Mouse (Mus musculus): ENCODE results near the gene Smim24.

Smim24 gene

DNA sequence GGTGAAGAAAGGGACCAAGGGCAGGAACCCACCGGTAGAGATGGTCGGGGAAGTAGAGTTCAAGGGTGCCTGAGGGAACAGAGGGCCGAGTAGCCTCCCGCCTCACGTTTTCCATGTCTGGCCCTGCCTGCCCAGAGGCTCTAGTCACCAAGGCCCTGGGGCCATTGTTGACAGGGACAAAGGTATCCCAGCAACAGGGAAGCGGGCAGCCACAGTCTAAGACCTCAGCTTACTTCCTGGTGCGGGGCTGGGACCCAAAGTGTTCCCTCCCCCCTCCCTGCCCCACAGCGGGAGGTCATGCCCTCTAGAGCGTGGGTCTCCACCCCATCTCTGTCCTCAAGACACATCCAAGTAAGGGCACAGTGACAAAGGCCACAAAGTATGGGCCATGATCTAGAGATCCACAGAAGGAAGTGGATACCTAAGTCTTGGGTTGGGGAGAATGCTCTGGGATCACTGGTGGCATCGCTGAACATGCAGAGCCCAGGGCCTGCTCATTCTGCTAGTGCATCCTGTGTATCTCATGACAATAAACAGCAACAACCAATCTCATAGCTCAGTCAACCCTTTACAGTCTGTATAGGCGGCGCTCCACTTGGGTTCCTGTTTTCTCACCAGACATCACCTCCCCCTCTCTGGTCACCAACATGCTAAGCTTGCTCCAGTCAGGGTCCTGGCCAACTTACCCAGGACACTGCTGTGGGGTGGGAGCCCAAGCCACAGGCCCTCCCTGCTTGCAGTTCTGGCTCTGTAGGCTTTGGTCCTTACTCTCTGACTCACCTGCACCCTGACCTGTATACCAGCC, 27.0 kb upstream of the Smim24 start, which contains the start of gene 4930404N11Rik:
Gene 4930404N11Rik (minus strand): TSS at position 145 of the 805 bp plus-strand sequence.
- peak in 1 of 2 experiments; percentile 48 for DNase-seq

DNA sequence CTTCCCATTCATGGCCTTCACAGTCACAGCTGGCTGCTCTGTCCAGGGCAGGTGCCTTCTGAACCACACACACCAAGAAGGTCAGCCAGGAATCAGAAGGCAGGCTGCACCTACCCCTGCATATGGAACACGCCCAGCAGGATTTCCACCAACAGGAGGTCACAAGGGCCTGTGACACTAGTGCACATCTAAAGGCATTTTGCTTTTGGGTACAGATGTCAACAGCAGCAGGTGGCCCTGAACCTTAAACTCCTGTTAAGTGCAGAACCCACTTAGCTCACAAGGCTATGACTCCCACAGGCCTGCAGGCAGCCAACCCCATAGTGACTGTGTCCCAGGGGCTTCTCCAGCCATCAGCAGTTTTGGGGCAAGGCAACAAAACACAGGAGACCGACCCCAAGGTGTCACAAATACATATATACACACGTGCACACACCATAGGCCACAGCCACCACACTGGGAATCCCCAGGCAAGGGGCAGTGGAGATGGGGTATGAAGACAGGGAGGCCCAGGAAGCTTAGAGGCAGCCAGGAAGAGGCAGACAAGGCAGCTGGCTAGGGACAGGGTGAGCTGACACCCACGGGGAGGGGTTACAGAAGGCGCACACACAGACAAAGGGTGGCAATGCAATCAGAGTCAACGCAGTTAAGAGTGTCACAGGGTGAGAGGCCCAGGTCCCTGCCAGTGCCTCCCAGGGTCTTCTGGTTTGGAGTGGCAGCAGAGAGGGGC, 26.2 kb upstream of the Smim24 start:
- DNase-seq = no peak

DNA sequence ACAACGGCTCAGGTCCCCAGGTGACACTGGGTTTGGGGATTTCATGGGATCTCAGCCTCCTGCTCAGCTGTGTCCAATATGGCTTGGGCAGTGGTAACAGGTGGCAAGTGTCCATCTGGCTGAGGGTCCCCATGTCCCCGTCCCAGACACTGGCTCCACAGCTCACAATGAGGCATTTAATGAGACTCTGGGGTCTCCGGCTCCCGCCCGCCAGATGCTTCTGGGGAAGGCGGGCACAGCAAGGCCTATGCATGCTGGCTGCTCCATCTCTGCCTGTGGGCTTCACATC, 25.7 kb upstream of the Smim24 start:
- no peak for DNase-seq

DNA sequence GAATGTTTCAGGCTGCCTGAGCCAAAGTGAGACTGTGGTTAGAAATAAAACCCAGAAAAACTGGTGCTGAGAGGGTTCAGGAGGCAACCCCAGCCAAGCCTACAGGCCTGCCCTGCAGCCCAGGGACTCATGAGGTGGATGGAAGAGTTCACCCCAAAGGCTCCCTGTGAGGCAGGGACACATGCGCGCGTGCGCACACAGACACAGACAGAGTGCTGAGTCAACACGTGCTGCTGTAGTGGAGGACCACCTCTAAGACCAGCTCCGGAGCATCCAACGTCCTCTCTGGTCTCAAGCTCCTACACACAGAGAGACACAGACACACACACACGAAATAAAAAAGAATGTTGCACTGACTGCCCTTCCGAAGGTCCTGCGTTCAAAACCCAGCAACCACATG, 17.5 kb upstream of the Smim24 start:
- no peak for DNase-seq

DNA sequence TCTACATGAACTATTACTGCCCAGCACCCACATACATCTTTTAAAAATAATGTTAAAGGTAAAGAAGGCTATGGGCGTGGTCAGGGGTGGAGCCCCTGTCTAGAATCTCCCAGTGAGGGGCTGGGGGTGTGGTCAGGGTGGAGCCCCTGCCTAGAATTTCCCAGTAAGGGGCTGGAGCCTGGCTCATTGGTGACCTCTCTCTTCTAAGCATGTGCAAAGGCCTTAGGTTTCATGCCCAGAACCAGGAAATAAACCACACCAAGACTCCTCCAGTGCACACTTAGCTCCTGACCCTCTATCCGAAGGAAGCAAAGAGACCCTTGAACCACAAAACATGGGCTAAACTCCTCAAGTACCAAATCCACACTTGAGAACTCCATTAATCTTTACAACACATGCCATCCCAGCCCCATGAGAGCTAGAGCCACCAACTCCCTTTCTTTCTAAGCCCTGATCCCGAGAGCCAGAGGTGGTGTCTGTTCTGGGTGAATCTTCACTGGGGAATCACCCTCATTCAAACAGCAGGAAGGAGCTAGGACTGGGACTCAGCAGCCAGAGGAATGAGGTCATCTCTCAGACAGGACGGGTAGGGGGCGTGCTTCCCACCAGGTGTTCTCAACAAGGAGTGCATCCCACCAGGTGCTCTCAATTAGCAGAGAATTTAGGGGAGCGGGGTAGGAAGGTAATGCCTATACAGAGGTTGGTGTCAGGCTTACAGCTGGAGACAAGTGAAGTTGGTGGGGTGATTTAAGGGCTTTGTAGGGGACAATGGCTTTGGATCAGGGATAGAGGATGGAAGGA, 16.1 kb upstream of the Smim24 start:
- no peak for DNase-seq

DNA sequence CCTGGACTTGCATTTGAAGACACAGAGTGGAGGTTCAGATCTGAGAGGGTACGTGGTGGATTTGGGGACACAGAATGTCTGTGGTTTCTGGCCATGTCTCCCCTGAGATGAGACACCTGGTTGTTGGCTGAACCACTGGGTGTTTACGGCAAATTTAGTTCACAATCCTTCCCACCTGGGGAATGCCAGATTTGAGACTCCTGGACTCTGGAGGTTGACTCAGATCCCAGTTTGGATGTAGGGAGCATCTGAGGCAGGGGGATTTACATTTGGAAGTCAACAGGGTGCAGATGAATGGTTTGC, 15.5 kb upstream of the Smim24 start:
- no peak for DNase-seq

DNA sequence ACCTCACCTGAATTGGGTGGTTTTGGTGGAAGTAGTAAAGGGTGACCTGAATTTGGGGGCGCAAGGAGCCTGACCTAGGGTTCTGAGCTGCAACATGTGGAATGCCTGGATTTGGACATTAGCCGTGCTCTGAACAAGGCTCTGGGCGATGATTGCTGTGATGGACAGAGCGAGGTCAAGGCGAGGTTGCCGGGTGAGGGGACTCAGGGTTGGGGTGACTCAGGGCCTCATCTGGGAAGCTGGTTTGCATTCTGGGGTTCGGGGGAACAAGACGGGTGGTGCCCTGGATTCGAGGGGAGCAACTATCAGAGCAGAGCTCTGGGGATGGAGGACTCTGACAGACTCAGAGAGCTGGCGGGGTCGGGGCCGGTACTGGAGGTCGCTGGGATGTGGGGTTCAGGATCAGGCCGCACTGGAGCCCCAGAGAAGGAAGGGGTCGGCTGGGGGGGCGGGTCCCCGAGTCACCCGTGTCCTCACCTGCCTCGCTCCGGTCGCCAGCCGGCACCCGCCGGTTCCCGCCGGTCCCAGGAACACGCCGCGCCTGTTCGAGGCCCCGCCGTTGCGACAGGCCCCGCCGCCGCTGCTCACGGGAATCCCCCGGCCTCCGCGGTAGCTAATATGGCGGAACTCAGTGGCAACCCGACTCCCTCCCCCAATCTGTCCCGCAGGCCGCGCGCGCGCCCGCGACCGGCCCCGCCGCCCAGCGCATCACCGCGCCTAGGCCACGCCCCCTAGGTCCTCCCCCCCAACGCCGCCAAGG, 14.9 kb upstream of the Smim24 start, which contains the start of gene Fzr1:
Gene Fzr1 (minus strand): TSS at position 724 of the 760 bp plus-strand sequence.
- no peak for DNase-seq

DNA sequence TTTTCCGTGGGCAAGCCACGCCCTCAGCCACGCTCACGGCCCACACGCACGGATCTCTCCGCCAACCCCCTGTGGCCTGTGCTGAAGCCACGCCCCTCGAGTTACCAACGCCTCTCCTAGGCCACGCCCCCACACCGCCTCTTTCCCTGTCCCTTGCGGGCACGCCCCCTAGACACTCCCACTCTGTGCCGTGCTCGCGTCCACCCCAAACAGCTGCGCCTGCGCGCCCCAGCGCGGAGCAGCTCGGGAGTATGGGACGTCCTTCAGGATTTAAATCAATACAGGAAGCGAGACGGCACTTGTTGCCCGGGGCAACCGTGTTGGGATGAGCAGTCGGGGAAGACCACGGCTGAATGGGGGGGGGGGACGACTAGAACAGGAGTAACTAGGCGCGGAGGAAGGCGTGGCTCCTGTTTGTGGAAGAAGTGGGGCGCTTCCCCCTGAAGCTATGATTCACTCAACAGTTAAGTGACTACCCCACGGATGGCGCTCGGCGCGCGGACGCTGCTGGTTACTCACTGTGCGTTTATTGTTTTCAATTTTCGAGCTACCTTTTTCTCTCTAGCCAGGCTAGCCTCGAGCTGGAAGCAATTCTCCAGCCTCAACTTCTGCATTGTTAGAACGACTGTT, 14.2 kb upstream of the Smim24 start:
- DNase-seq = peak; percentile 100

DNA sequence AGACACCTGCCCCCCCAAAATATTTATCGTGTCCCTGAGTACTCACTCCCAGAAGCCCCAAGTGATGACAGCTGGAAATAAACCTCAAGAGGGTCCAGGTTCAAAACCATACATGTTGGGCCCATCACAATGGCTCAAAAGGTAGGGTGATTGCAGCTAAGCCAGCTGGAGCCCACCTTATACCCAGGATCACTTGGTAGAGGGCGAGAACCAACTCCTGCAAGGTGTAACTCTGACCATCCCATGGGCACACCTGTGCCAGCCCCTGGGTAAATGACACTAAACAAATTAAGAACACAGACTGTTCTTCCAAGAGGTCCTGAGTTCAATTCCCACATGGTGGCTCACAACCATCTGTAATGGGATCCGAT, 13.7 kb upstream of the Smim24 start:
- no peak for DNase-seq

DNA sequence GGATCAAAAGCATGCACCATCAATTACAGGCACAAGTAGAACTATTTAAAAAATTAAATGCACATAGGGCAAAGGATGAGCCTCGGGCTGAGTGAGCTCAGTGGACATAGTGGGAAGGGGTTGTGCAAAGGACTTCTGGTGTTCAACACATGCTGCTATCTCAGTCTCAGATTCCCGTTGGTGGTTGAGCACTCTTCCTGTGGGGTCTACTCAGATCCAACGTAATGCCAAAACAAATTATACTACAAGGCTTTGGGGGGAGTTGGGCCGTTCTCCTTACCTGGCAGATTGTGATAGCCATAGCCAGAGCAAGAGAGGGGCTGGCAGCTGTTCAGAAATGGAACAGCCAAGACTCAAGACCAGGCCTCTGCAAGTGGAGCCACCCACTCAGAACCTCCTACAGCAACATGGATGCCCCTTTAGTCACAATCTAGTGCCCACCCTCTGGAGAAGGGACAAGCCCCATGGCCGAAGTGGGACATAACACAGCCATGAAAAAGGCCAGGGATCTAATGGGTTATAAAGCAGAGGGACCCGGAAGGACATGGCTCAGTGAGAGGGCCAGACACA, 13.0 kb upstream of the Smim24 start:
- DNase-seq = no peak

DNA sequence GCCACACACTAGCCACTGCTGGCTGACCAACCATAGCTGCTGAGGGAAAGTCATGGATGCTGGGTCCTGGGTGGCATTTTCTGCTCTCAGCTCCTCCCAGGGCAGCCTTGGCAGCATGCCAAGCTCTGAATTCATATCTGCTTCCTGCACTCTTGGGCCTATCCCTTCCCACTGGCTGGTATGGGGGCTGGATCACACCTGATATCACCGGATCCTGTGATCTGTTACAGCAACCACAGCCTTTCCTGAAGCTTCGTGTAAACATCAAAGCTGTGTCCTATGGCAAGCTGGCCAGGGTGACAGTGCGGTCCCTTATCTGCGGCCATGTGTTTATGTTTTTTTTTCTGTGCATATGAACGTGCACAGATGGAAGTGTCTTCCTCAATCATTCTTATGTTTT, 10.8 kb upstream of the Smim24 start:
- peak; percentile 73 to 84 for DNase-seq

DNA sequence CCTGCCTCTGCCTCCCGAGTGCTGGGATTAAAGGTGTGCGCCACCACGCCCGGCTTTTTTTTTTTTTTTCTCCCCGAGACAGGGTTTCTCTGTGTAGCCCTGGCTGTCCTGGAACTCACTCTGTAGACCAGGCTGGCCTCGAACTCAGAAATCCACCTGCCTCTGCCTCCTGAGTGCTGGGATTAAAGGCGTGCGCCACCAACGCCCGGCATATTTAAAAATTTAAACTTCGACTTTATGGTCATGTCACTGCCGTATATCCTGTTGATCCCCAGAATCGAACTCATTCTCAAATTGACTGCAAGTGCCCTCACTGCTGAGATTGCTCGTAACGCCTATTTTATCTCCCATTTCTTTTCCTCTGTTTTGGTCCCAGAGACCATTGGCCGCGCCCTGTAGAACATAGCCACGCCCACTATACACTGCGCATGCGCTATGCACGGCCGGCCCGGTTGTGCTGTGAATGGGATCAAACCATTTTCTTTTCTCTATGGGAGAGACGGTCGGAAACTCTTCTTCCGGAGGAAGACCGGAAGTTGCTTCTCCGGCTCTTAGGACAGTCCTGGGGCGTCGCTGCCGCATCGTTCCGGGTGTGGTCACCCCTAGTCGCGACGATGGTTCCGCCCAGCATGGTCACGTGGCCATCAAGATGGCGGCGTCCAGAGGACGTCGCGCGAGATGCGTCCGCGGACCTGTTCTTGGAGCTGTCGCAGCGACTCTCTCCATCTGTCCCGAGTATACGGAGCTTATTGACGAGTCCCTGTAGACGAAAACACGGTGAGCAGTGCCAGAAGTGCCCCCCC, 8.8 kb upstream of the Smim24 start, which contains the start of the genes Dohh and Gm48551:
Gene Dohh (plus strand): TSS at position 627 of the 803 bp plus-strand sequence.
Gene Gm48551 (plus strand): TSS at position 665 of the 803 bp plus-strand sequence.
- peak; percentile 98 to 99 for DNase-seq

DNA sequence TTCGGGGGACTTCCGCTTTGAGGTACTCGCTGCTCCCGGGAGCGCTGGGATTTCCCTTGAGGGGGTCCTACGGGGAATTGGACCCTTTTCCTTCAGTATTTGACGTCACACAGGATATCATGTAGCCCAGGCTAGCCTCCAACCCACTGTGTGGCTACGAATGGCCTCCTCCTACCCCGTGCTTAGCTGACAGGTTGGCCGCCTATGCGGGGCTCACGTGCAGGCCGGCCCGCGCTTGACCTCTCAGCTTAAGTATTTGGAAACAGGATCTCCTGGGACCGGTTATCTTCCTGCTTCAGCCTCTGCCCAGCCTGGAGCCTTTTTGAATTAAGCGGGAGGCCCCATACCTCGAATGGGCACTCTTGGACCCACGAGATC, 8.3 kb upstream of the Smim24 start:
- no peak for DNase-seq

DNA sequence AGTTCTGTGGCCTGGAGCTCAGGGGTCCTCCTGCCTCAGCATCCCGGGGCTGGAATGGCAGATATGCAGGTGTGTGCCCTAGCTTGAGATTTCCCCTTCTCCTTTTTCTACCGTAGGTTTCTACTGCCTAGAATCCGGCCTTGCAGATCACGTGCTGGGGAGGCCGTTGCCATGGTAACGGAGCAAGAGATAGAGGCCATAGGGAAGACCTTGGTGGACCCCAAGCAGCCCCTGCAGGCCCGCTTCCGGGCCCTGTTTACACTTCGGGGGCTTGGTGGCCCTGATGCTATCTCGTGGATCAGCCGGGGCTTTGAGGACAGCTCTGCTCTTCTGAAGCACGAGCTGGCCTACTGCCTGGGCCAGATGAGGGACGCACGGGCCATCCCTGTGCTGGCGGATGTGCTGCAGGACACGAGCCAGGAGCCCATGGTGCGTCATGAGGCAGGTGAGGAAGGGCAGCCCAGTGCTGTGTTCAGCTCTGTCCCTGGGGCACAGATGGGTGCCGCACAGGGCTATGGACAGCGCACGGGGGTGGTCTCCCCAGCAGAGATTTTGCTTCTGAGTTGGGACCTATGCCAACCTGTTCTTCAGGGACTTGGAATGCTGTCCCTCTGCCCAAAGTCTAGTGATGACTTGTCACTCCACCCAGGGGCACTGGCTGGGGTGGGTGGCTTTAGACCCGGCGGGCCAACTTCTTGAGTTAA, 7.1 kb upstream of the Smim24 start:
- no peak for DNase-seq

DNA sequence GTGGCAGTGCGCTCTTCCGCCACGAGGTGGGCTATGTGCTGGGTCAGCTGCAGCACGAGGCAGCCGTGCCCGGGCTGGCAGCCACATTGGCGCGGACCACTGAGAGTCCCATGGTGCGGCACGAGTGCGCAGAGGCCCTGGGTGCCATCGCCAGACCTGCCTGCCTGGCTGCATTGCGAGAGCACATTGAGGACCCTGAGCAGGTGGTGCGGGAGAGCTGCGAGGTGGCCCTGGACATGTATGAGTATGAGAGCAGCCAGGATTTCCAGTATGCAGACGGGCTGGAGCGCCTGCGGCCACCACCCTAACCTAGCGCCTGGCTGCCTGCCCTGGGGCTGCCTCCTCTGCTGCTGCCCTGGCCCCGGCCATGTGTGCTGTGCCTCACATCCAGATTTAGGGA, 5.1 kb upstream of the Smim24 start:
- DNase-seq = no peak

DNA sequence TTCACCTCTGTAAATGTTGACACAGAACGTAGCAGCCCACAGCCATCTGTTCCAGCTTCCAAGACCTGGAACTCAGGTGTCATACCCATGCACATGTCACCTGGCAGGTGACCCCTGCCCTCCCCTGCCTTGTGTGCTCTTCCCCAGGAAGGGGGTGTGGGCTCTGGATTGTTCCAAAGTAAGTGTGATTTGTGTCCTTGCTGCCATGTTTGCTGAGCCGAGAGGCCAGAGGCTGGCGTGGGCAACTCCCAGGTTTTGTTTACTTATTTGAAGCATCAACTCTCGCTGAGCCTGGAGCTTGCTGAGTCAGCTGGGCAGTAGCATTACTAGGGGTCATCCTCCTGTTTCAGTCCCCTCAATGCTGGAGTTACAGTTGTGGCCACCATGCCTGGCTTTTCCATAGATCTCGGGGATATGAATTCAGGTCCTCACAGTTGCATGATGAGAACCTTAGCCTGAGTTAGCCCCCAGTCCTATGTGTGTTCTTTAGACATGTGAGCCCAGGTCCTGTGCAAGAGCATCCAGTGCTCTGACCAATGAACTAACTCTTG, 4.3 kb upstream of the Smim24 start, which contains the start of gene Gm48552:
Gene Gm48552 (plus strand): TSS at position 501 of the 551 bp plus-strand sequence.
- DNase-seq = no peak

DNA sequence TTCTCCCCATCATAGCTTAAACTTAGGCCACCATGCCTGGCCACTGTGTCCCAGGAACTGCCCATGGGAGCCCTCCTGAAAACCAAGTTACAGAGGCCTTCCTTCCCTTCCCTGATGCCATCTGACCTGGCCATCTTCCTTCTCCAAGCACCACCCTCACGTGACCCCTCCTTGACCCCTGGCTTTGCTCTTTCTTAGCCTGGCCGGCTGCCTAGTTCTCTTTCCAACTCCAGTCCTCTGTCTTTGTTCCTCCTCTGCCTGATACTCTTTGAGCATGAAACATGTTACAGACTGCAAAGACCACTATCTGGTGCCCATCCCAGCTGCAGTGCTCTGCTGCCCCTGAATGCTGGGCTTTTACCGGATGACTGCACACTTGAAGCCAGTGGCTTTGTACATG, 3.5 kb upstream of the Smim24 start:
- peak in 1 of 2 experiments; percentile 49 for DNase-seq

DNA sequence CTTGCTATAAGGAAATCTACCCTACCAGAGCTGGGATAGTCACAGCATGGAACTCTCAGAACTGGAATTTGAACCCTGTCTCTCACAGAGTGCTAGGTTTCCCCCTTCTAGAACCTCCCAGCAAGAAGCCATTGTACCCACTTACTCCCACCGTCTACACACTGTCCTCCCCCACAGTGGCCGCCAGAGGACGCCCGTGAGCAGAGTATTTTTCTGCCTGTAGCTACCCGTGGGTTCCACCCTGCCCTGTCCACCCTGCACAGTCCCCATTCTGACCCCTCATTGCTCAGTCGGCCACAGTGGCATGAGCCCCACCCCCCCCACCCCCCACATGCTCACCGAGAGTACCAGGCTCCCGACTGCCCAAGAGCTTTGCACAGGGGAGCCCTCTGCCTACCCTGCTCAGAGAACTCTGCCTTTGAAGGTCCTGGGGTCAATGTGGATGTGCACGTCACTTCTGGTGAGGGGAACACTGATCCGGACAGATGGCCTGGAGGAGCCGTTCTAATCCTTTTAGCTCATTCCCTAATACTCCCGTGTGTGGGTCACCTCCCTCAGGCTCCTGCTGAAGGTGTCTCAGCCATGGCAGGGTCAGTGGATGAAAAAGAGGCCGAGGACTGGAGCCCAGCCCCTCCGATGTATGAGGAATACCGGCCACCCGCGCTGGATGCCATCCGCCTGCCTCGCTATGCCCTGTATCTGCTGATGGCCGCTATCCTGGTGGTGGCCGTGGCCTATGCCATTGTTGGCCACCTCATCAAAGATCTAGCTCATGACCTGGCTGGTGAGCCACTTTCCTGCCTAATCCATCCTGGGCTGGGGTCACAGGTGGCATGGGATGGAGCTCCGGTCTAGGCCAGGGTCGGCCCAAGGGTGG, 2.8 kb upstream of the Smim24 start:
- peak; percentile 80 to 86 for DNase-seq

DNA sequence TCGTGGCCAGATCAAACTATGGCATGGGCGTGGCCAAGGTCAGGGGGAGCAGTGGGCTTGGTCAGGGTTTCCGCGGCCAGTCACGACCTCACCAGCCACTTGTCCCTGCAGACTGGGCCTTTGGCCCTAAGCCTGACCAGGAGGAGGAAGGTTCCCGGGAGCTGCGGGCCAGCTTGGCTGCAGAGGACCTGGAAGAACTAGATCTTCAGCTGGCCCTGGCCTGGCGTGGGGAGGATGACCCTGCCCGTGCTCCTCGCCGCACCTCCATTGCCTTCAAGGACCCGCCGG, 2.2 kb upstream of the Smim24 start:
- no peak for DNase-seq

All from lung, postnatal 4 days (tissue).